Mouse (Mus musculus): ENCODE results near the gene Bcl2l13.
"Not testable (repeated sequence)": the region's sequence is repeated elsewhere in the genome, so short reads cannot be mapped to it uniquely, and the experiment has no call there.

Bcl2l13 gene

GRCm38 (mm10) chr6:120830866-120831608, 5.0 kb upstream of the Bcl2l13 start:
- DNase-seq (ENCODE audit: low read depth, low spot score), result no peak

- no peak for DNase-seq (ENCODE audit: low read depth, low spot score)
These were observed 3.9 kb upstream of the Bcl2l13 start for GRCm38 (mm10) chr6:120832097-120832496.

- DNase-seq (ENCODE audit: low read depth, low spot score), result no peak
These were observed 1.2 kb upstream of the Bcl2l13 start for GRCm38 (mm10) chr6:120834766-120835321.

GRCm38 (mm10) chr6:120836389-120837151, 558 bp downstream of the Bcl2l13 start:
- DNase-seq (ENCODE audit: low read depth, low spot score), result no peak

DNA sequence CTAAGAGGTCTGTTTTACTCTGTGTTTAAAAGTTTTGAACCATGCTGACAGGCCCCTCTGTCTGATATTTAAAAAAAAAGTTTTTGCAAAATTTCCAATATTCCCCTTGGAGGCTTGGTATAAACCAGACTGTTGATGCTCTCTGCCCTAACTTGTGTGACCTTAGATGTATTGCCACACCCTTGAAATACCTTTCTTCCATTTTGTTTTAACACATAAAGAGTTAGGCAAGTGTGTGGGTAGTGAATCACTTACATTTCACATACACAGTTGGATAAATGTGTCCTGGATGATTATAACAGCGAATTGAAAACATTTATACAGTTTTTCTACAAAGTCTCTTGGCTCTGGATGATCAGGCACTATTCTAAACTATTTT, 1.1 kb downstream of the Bcl2l13 start:
- no peak for DNase-seq (ENCODE audit: low read depth, low spot score)

DNA sequence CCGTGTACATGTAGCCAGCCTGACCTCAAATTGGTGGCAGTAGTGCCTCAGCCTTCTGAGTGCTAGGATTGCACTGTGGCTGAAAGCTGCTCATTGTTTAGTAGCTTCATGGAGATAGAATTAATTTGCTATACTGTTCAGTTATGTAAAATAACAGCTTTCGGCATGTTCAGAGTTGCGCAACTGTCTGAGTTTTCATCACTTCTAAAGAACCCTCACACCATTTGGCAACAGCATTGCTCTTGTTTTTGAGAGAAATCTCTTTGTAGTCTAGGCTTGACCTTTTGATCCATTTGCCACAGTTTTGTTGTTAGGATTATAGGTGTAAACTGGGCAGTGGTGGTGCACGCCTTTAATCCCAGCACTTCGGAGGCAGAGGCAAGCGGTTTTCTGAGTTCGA, 4.2 kb downstream of the Bcl2l13 start:
- no peak for DNase-seq (ENCODE audit: low read depth, low spot score)

GRCm38 (mm10) chr6:120841754-120842153, 5.7 kb downstream of the Bcl2l13 start:
- DNase-seq (ENCODE audit: low read depth, low spot score), result no peak

DNA sequence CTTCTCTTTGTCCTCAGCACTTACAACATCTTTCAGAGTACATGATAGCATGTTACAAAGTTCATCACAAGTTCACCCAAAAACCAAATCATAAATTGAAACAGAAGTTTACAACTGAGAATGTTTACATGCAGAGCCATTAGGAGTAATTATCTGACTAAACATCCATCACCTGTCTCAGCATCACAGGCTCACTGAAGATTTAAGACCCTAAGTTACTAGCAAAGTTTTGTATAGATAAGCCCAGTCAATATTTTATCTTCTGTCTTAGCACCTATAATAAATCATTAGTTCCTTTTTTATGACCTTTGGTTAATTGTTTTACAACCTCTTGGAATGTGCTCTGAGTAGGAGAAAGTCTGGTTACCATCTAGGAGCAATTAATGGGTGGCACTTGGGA, 14.7 kb downstream of the Bcl2l13 start:
- not testable (repeated sequence) for DNase-seq (ENCODE audit: low read depth, low spot score)

GRCm38 (mm10) chr6:120854413-120854812, 18.4 kb downstream of the Bcl2l13 start:
- no peak for DNase-seq (ENCODE audit: low read depth, low spot score)

DNA sequence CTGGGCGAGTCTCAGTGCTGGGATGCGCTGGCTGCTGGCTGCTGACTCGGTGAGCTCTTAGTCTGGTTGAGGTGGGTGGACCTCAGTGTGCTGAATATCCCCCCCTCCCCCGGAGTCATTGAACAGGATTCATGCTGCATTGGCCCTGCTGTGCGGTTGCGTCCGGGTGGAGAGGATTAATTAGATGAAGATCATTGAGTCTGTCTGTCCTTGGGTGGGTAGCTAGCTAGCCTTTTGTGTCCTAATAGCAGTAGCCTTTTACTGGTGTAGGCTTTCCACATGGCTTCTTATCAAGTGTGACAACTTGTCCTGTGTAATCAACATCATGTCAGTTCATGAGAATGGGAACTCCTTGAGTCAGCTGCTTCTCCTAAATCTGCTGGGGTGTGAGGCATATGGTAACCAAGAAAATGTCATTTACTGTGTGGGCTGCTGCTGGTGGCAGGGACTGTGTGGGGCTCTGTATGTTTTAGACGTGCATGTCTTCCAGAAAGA, 22.3 kb downstream of the Bcl2l13 start:
- peak; percentile 39 for DNase-seq (ENCODE audit: low read depth, low spot score)

DNA sequence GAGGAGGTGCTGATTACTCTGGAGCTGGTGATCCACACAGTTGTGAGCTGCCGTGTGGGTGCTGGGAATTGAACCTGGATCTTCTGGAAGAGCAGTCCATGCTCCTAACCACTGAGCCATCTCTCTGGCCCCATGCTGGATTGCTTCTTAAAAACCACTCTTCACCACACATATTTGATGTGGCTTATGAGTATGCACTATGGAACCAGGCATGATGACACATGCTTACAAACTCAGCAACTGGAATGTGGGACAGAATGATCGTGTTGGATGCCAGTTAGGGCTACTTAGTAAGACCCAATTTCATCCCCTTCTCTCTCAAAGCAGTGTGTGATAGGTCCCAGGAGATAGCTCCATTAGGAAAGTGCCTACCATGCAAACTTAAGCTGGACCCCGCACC, 24.1 kb downstream of the Bcl2l13 start:
- no peak for DNase-seq (ENCODE audit: low read depth, low spot score)

- DNase-seq (ENCODE audit: low read depth, low spot score), result no peak
These were observed 30.2 kb downstream of the Bcl2l13 start for GRCm38 (mm10) chr6:120866051-120866814.

DNA sequence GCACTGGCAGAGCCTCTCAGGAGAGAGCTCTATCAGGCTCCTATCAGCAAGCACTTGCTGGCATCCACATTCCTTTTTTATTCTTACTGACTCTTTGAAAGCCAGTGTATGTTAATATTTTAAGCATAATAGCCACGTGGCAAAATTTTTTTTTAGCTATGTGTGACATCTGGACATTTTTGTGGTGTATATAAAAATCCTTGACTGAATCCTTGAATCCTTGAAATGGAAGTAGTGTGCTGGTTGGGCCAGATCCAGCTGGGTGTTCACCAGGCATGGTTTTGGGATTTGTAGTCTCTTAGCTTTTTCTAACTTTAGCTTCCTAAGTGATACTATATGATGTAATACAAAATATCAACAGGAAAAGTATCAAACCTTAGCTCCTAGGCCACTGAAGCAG, 32.8 kb downstream of the Bcl2l13 start:
- DNase-seq (ENCODE audit: low read depth, low spot score), result no peak

DNA sequence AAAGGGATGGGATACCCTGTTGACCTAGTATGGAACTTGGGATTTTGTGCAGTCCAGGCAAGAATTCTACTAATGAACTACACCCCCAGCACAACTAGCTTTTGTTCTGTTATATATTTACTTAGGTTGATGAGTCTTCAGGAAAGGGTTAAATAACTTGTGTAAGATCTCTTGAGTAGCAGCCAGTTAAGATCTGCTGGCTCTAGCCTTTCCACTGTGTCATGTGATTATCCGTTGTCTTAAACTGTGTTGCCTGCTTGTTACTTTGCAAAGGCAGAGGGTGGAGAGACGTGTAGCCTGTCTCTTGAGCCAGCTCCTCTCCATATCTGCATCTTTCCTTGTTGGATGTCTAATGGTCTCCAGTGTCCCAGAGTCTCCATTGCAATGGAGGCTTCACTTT, 35.3 kb downstream of the Bcl2l13 start:
- no peak for DNase-seq (ENCODE audit: low read depth, low spot score)

DNA sequence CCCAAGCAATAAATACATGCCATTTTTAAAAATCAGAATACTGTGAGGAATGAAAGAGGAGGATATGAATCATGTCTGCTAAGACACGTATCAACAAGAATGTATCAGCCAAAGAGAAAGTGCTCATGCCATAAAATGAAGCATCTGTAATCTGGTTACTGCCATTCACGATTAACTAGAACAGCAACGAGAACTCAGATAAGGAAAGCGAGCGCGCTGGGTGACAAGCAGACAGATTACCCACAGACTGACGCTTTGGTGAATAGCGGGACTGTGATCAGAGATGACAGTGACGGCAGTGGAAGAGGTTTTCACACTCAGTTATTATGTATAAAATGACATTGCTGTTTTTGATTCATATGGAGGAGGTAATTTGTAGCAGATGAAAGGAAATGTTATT, 37.9 kb downstream of the Bcl2l13 start:
- DNase-seq (ENCODE audit: low read depth, low spot score), result no peak

GRCm38 (mm10) chr6:120879046-120879445, 43.0 kb downstream of the Bcl2l13 start:
- DNase-seq (ENCODE audit: low read depth, low spot score), result no peak

- DNase-seq (ENCODE audit: low read depth, low spot score), result no peak
These were observed 48.4 kb downstream of the Bcl2l13 start for GRCm38 (mm10) chr6:120884436-120884835.

DNA sequence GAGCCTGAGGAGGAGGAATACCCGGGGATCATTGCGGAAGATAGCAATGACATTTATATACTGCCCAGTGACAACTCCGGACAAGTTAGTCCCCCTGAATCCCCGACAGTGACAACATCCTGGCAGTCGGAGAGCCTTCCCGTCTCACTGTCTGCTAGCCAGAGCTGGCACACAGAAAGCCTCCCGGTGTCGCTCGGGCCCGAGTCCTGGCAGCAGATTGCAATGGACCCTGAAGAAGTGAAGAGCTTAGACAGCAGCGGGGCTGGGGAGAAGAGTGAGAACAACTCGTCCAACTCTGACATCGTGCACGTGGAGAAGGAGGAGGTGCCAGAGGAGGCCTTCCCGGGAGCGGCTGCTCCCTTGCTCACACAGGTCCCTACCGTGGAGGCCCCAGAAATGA, 50.7 kb downstream of the Bcl2l13 start:
- DNase-seq (ENCODE audit: low read depth, low spot score), result no peak

- no peak for DNase-seq (ENCODE audit: low read depth, low spot score)
These were observed 58.1 kb downstream of the Bcl2l13 start for GRCm38 (mm10) chr6:120894089-120894488.

GRCm38 (mm10) chr6:120894524-120894923, 58.5 kb downstream of the Bcl2l13 start:
- DNase-seq (ENCODE audit: low read depth, low spot score), result no peak

GRCm38 (mm10) chr6:120898188-120898833, 62.3 kb downstream of the Bcl2l13 start:
- no peak for DNase-seq (ENCODE audit: low read depth, low spot score)
